In genomic region chr7:53136513-53136912, GRCm38 (mm10) we compare ENCODE assay signal across 18 mouse cellular contexts.
"Had no signal": no experiment of that assay in that cellular context is flagged by ENCODE, and none has a peak within 500 bp of the region (broad histone marks: within the 10 kb centered on the region; RNA-seq: fewer than 3 reads in every experiment).

No protein-coding gene starts in this region.

- H3K27me3 ChIP-seq: neural tube, embryonic 13.5 days; neural tube, embryonic 15.5 days had no signal

- H3K4me3 ChIP-seq: myocyte; neural tube, embryonic 13.5 days; neural tube, embryonic 15.5 days had no signal

- ATAC-seq: midbrain, embryonic 16.5 days had no signal

- DNase-seq: lung, adult 18-20 months; lung, embryonic 14.5 days; lung, postnatal 10 days; lung, postnatal 4 days; midbrain, embryonic 14.5 days; retina, postnatal 1 day; right cerebral cortex, adult 18-20 months; right cerebral cortex, postnatal 25 days; right cerebral cortex, postnatal 4 days; spleen, adult 18-20 months; thymus, adult 18-20 months; thymus, postnatal 14 days; thymus, postnatal 36 days had no signal

- H3K27ac ChIP-seq: neural tube, embryonic 13.5 days; neural tube, embryonic 15.5 days had no signal

- H3K4me2 ChIP-seq: lung, embryonic 14.5 days; midbrain, embryonic 11.5 days; neural tube, embryonic 13.5 days; neural tube, embryonic 15.5 days had no signal

- H3K9me3 ChIP-seq: neural tube, embryonic 13.5 days; neural tube, embryonic 15.5 days had no signal

- H3K36me3 ChIP-seq: neural tube, embryonic 13.5 days; neural tube, embryonic 15.5 days had no signal

- H3K4me1 ChIP-seq: neural tube, embryonic 13.5 days; neural tube, embryonic 15.5 days had no signal

- H3K9ac ChIP-seq: lung, embryonic 14.5 days; neural tube, embryonic 13.5 days; neural tube, embryonic 15.5 days had no signal
